Mouse (Mus musculus) CH12F3 (cell line): ENCODE results near the gene Nudt13.

Experiments
- in situ Hi-C: fragments of 300-500 bp; cut with MboI; formaldehyde crosslinking; loops from 2 replicates; pipeline ENCODE4 v1.14.3; 2020; ENCODE audit warnings: low sequenced_read_pairs

Nudt13 gene

GRCm38 (mm10) chr14:20331316-20331715 lies 36.8 kb downstream of the Nudt13 start:
- in situ Hi-C loops: no loop called here

GRCm38 (mm10) chr14:20339415-20339814 lies 44.9 kb downstream of the Nudt13 start:
- in situ Hi-C loops: no loop called here

- in situ Hi-C loops: no loop called here
Measured at GRCm38 (mm10) chr14:20340149-20340548, 45.7 kb downstream of the Nudt13 start.

GRCm38 (mm10) chr14:20340866-20341265 lies 46.4 kb downstream of the Nudt13 start:
- in situ Hi-C loops: no loop called here

GRCm38 (mm10) chr14:20345885-20346284 lies 51.4 kb downstream of the Nudt13 start:
- in situ Hi-C loops: no loop called here

GRCm38 (mm10) chr14:20347441-20347990 lies 53.0 kb downstream of the Nudt13 start:
- in situ Hi-C loops: no loop called here

- in situ Hi-C loops: no loop called here
Measured at GRCm38 (mm10) chr14:20347991-20348541, 53.6 kb downstream of the Nudt13 start, which contains the start of the genes Ecd and Fam149b. Ecd (minus strand) TSS chr14:20348121. Fam149b (plus strand) TSS chr14:20348162.

GRCm38 (mm10) chr14:20363230-20363629 lies 68.7 kb downstream of the Nudt13 start:
- in situ Hi-C loops: no loop called here
